Mouse (Mus musculus) liver, embryonic 14.5 days (tissue): ENCODE measurements around the gene Mrps18c. TPM values are rescaled to one million over a fixed set of nuclear protein-coding genes. Genes with fewer than 3 reads are reported as not detected.

ENCODE experiments used
- ATAC-seq: fragments of 200-750 bp; cut with Nextera tagmentation; 2 replicates; pipeline ENCODE4 v1.8.0; 2017; ENCODE audit warnings: moderate number of reproducible peaks, mild to moderate bottlenecking, moderate library complexity; ENCODE audit not compliant: insufficient read depth
- DNase-seq, 3 experiments: peaks; one replicate each; pipeline ENCODE4 v3.0.0-alpha.2; 2012 to 2013; ENCODE audit warnings: low read depth in 3 of 3, low spot score in 3 of 3
- H3K27ac ChIP-seq: fragments of 300-500 bp; sonication (generic); 2 replicates; pipeline ENCODE4 v1.5.1; 2014; ENCODE audit warnings: moderate library complexity, mild to moderate bottlenecking, control low read depth, inconsistent platforms
- H3K27me3 ChIP-seq: fragments of 300-500 bp; sonication (generic); 2 replicates; pipeline ENCODE4 v1.6.1; 2014; ENCODE audit warnings: mild to moderate bottlenecking, low read length, moderate library complexity; ENCODE audit not compliant: control insufficient read depth, insufficient read depth
- H3K36me3 ChIP-seq: fragments of 300-500 bp; sonication (generic); replicated peaks from 2 replicates; pipeline ENCODE4 v1.6.1; 2014; ENCODE audit warnings: low read depth; ENCODE audit not compliant: control insufficient read depth, insufficient read depth
- H3K4me1 ChIP-seq, 2 experiments: fragments of 200-500 bp in 1 of 2; fragments of 300-500 bp in 1 of 2; sonication (generic) in 1 of 2; replicated peaks; 2 replicates each; pipeline ENCODE4 v1.6.1; 2012 to 2014; ENCODE audit warnings: antibody characterized with exemption in 1 of 2, inconsistent platforms in 1 of 2, low read length in 1 of 2; ENCODE audit not compliant: control insufficient read depth in 2 of 2, insufficient read depth in 2 of 2
- H3K4me2 ChIP-seq: fragments of 300-500 bp; sonication (generic); 2 replicates; pipeline ENCODE4 v1.6.1; 2014; ENCODE audit warnings: low read depth, mild to moderate bottlenecking, control low read depth, moderate library complexity
- H3K4me3 ChIP-seq, 2 experiments: fragments of 200-500 bp in 1 of 2; fragments of 300-500 bp in 1 of 2; sonication (generic) in 1 of 2; 2 replicates each; pipeline ENCODE4 v1.5.1; 2012 to 2014; ENCODE audit warnings: low read depth in 2 of 2, low read length in 2 of 2, mild to moderate bottlenecking in 2 of 2, control low read depth in 1 of 2, inconsistent platforms in 1 of 2, moderate library complexity in 1 of 2; ENCODE audit not compliant: insufficient read depth in 1 of 2
- H3K9ac ChIP-seq: fragments of 300-500 bp; sonication (generic); replicated peaks from 2 replicates; pipeline ENCODE4 v1.6.1; 2014; ENCODE audit warnings: mild to moderate bottlenecking, control low read depth, moderate library complexity
- H3K9me3 ChIP-seq: fragments of 300-500 bp; sonication (generic); 2 replicates; pipeline ENCODE4 v1.6.1; 2016; ENCODE audit warnings: low read length, mixed read lengths; ENCODE audit not compliant: control insufficient read depth
- CTCF ChIP-seq: IDR thresholded peaks from 2 replicates; pipeline ENCODE4 v1.5.1; 2016; ENCODE audit warnings: antibody characterized with exemption, low read depth, control low read depth
- EP300 ChIP-seq: IDR thresholded peaks from 2 replicates; pipeline ENCODE4 v1.6.1; 2016; ENCODE audit warnings: antibody characterized with exemption, low read depth
- WGBS: fragments of 180-500 bp; shearing (Covaris S2); extraction: QIAGEN DNeasy Blood & Tissue Kit; methylation state at CpG from one replicate; pipeline ENCODE4 v1.1.7; 2014; ENCODE audit not compliant: insufficient replicate concordance; 5-methylcytosine and 5-hydroxymethylcytosine counted together
- polyA plus RNA-seq, 2 experiments: library from polyadenylated mRNA; depleted of rRNA in 1 of 2; stranded (reverse) in 1 of 2; unstranded in 1 of 2; fragments of >200 nt; fragmentation: Nextera tagmentation in 1 of 2; extraction: Ambion mirVana in 1 of 2; gene quantifications; 2 replicates each; pipeline versions ENCODE4 v1.2.1 to v1.2.3; 2012 to 2014

Mrps18c gene
- polyA plus RNA-seq, 2 experiments = 49.4 to 180 TPM

DNA sequence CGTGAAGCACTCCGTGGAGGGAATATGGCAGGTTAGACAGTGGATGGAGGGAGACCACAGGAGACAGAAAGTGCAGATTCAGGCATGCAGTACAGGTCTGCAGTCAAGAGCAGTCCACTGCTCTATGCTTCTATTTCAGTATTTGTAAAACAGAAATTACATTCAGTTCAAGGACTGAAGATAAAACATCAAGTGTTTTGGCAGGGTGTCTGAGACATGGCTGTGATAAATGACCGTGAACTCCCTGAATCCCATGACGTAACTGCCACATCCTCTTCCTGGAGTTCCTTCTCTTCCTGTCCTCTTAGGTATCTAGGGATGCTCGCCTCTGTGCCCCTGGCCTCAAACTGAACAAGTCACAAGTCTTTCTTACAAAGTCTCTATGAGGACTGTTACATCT is 21.5 kb upstream of the Mrps18c start:
- H3K4me3 ChIP-seq = no peak overlapping the region
- DNase-seq (no peak), ATAC-seq (no peak)
- H3K4me1 ChIP-seq = no peaks in the 10 kb centered on the region
- H3K9me3 ChIP-seq = no peaks in the 10 kb centered on the region
- H3K4me2 ChIP-seq = no peak overlapping the region
- H3K9ac ChIP-seq = no peak overlapping the region
- TF ChIP-seq CTCF = no peak
- TF ChIP-seq EP300 = no peak
- no peaks in the 10 kb centered on the region for H3K27me3 ChIP-seq
- H3K27ac ChIP-seq = no peak overlapping the region
- WGBS = 82% methylated on average over 5 of the region's 5 CpGs
- peaks cover 58% of the 10 kb centered on the region for H3K36me3 ChIP-seq

DNA sequence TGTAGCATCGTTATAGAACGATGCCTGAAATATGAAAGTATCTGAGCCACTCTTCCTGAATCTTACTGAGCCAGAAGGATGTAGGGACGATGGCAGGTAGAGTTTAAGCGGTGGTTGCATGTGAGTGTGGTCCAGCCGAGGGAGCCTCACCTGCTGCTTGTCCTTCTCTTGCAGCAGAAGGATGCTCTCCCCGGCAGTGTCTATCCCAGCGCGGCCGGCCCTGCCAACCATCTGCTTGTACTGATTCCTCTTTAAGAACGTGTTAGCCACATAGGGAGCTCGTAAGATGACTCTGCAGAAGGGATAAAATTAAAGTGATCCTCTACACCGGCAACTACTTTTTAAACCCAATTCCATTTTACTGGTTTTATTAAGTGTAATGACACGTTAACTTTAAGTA is 19.4 kb upstream of the Mrps18c start:
- Histone ChIP-seq H3K27ac (no peak overlapping the region), H3K36me3 (peaks cover 54% of the 10 kb centered on the region), H3K27me3 (no peaks in the 10 kb centered on the region), H3K9ac (no peak overlapping the region), H3K4me3 (no peak overlapping the region), H3K4me2 (no peak overlapping the region), H3K4me1 (no peaks in the 10 kb centered on the region), H3K9me3 (no peaks in the 10 kb centered on the region)
- DNase-seq (no peak), ATAC-seq (no peak)
- WGBS = 88% methylated on average over 13 of the region's 13 CpGs
- TF ChIP-seq CTCF = no peak
- TF ChIP-seq EP300 = no peak

DNA sequence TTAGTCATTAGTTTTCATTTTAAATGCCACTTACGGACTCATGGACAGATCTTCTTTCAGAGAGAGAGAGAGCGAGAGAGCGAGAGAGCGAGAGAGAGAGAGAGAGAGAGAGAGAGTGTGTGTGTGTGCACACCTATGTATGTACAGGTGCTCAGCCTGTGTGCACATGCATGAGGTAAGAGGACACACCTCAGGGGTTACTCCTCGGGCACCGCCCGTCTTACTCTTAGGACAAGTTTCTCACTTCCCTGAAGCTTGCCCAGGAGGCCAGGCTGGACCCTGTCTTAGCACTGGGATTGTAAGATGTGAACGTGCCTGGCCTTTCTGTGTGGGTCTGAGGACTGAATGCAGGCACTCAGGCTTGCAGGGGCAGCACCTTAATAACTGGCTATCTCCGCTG is 10.9 kb upstream of the Mrps18c start:
- ATAC-seq (no peak), DNase-seq (no peak)
- Histone ChIP-seq H3K36me3 (peaks cover 68% of the 10 kb centered on the region), H3K4me1 (no peaks in the 10 kb centered on the region), H3K27me3 (no peaks in the 10 kb centered on the region), H3K9me3 (no peaks in the 10 kb centered on the region), H3K27ac (no peak overlapping the region), H3K4me2 (no peak overlapping the region), H3K9ac (no peak overlapping the region), H3K4me3 (no peak overlapping the region)
- no peak for TF ChIP-seq CTCF
- TF ChIP-seq EP300 = no peak
- 80% methylated on average over 9 of the region's 9 CpGs for WGBS

DNA sequence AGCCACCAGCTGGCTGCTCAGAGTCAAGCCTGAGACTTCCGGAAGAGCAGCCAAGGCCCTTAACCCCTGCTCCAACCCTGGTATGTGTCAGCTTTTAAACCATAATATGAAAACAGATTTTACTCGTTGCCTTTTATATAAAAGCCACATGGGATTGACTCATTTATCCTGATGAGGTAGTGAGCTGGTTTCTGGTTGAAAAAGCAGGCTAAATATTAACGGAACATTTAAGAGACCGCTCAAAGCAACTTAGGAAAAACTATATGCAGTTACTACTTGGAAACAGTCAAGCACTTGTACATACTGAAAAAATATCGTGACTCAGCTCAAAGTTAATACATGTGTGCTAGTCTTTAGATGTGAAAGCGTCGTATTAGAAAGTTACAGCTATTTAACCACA is 6.2 kb upstream of the Mrps18c start:
- Histone ChIP-seq H3K4me1 (peaks cover 2% of the 10 kb centered on the region in 2 experiments; a peak in 3 of 4 replicates), H3K9me3 (no peaks in the 10 kb centered on the region), H3K4me3 (no peak overlapping the region), H3K4me2 (no peak overlapping the region), H3K27me3 (no peaks in the 10 kb centered on the region), H3K36me3 (peaks cover 70% of the 10 kb centered on the region), H3K9ac (no peak overlapping the region), H3K27ac (no peak overlapping the region)
- DNase-seq (no peak), ATAC-seq (no peak)
- 86% methylated on average over 7 of the region's 7 CpGs for WGBS
- no peak for TF ChIP-seq CTCF
- no peak for TF ChIP-seq EP300

DNA sequence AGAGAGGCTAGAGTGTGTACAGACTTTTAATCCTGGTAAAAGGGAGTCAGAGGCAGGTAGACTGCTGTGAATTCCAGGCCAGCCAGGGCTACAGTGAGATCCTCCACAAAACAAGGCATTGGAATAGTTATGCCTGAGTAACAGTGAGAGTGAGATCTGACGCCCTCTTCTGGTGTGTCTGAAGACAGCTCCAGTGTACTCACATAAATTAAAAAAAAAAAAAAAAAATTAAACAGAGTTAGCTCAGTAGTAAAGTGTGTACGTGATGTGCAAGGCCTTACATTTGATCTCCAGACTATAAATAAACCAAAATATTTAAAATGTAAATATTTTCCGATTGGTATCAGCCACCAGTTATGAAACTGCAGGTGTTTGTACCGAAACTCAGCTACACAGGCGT is 4.3 kb upstream of the Mrps18c start:
- 71% methylated on average over 5 of the region's 5 CpGs for WGBS
- ATAC-seq = no peak
- Histone ChIP-seq H3K4me2 (no peak overlapping the region), H3K27ac (no peak overlapping the region), H3K9me3 (no peaks in the 10 kb centered on the region), H3K4me1 (peaks cover 5 to 7% of the 10 kb centered on the region in 2 experiments; a peak in 3 of 4 replicates), H3K27me3 (no peaks in the 10 kb centered on the region), H3K36me3 (peaks cover 57% of the 10 kb centered on the region), H3K9ac (no peak overlapping the region), H3K4me3 (no peak overlapping the region)
- no peak for TF ChIP-seq EP300
- no peak for TF ChIP-seq CTCF
- DNase-seq = no peak
